Mouse (Mus musculus): ENCODE measurements around the gene Casq1. TPM values are rescaled to one million over a fixed set of nuclear protein-coding genes. Genes with fewer than 3 reads are reported as not detected.

The Casq1 gene
- polyA plus RNA-seq, 1 experiment from 2014 or later, result 1.3 TPM

GRCm38 (mm10) chr1:172204033-172204813 is 15.4 kb downstream of the Casq1 start:
- H3K9me3 ChIP-seq, result no peaks in the 10 kb centered on the region
- peak overlapping the region; percentile 69 for H3K4me3 ChIP-seq
- no peak for DNase-seq (ENCODE audit: low spot score)
- 16% methylated on average over 9 of the region's 9 CpGs for WGBS
- H3K36me3 ChIP-seq, result peaks cover 30% of the 10 kb centered on the region
- peaks cover 79% of the 10 kb centered on the region for H3K4me1 ChIP-seq (replicated peaks)
- H3K27me3 ChIP-seq (ENCODE audit: insufficient read depth, poor library complexity, severe bottlenecking), result no peaks in the 10 kb centered on the region
- peak overlapping the region; percentile 94 for H3K27ac ChIP-seq

GRCm38 (mm10) chr1:172203566-172203965 is 16.1 kb downstream of the Casq1 start:
- peak overlapping the region; percentile 69 for H3K4me3 ChIP-seq
- no peaks in the 10 kb centered on the region for H3K9me3 ChIP-seq
- no peak for DNase-seq (ENCODE audit: low spot score)
- peak overlapping the region; percentile 94 for H3K27ac ChIP-seq
- 7% methylated on average over 4 of the region's 4 CpGs for WGBS
- peaks cover 36% of the 10 kb centered on the region for H3K36me3 ChIP-seq
- H3K4me1 ChIP-seq (replicated peaks), result peaks cover 79% of the 10 kb centered on the region
- H3K27me3 ChIP-seq (ENCODE audit: insufficient read depth, poor library complexity, severe bottlenecking), result no peaks in the 10 kb centered on the region

GRCm38 (mm10) chr1:172202894-172203522 is 16.7 kb downstream of the Casq1 start:
- Histone ChIP-seq H3K4me3 (peak overlapping the region; percentile 69), H3K36me3 (peaks cover 42% of the 10 kb centered on the region), H3K4me1 (replicated peaks) (peaks cover 79% of the 10 kb centered on the region), H3K27ac (peak overlapping the region; percentile 94), H3K27me3 (ENCODE audit: insufficient read depth, poor library complexity, severe bottlenecking) (no peaks in the 10 kb centered on the region), H3K9me3 (no peaks in the 10 kb centered on the region)
- WGBS, result 20% methylated on average over 2 of the region's 2 CpGs
- DNase-seq (ENCODE audit: low spot score), result peak; percentile 92

GRCm38 (mm10) chr1:172201967-172202880 is 17.4 kb downstream of the Casq1 start:
- H3K9me3 ChIP-seq, result no peaks in the 10 kb centered on the region
- H3K4me1 ChIP-seq (replicated peaks), result peaks cover 74% of the 10 kb centered on the region
- 8% methylated on average over 14 of the region's 14 CpGs for WGBS
- H3K36me3 ChIP-seq, result peaks cover 50% of the 10 kb centered on the region
- peak overlapping the region; percentile 69 for H3K4me3 ChIP-seq
- H3K27ac ChIP-seq, result peak overlapping the region; percentile 94
- H3K27me3 ChIP-seq (ENCODE audit: insufficient read depth, poor library complexity, severe bottlenecking), result no peaks in the 10 kb centered on the region
- peak; percentile 73 for DNase-seq (ENCODE audit: low spot score)

- Histone ChIP-seq H3K27ac (peak overlapping the region; percentile 94), H3K4me3 (peak overlapping the region; percentile 69), H3K27me3 (ENCODE audit: insufficient read depth, poor library complexity, severe bottlenecking) (no peaks in the 10 kb centered on the region), H3K36me3 (peaks cover 62% of the 10 kb centered on the region), H3K4me1 (replicated peaks) (peaks cover 63% of the 10 kb centered on the region), H3K9me3 (no peaks in the 10 kb centered on the region)
- DNase-seq (ENCODE audit: low spot score), result peak; percentile 70
- WGBS, result 26% methylated on average over 7 of the region's 7 CpGs
Observed at GRCm38 (mm10) chr1:172200871-172201447, 18.7 kb downstream of the Casq1 start.

GRCm38 (mm10) chr1:172200161-172200560 is 19.5 kb downstream of the Casq1 start:
- Histone ChIP-seq H3K4me1 (replicated peaks) (peaks cover 55% of the 10 kb centered on the region), H3K27me3 (ENCODE audit: insufficient read depth, poor library complexity, severe bottlenecking) (no peaks in the 10 kb centered on the region), H3K9me3 (no peaks in the 10 kb centered on the region), H3K27ac (peak overlapping the region; percentile 94), H3K4me3 (0 out of 2 replicates have a peak overlapping the region, but pooled peaks have one; percentile 69), H3K36me3 (peaks cover 70% of the 10 kb centered on the region)
- WGBS, result 74% methylated on average over 5 of the region's 5 CpGs
- DNase-seq (ENCODE audit: low spot score), result no peak

- Histone ChIP-seq H3K27ac (no peak overlapping the region), H3K9me3 (no peaks in the 10 kb centered on the region), H3K36me3 (peaks cover 82% of the 10 kb centered on the region), H3K27me3 (ENCODE audit: insufficient read depth, poor library complexity, severe bottlenecking) (no peaks in the 10 kb centered on the region), H3K4me1 (replicated peaks) (peaks cover 50% of the 10 kb centered on the region), H3K4me3 (no peak overlapping the region)
- WGBS, result 88% methylated on average over 4 of the region's 4 CpGs
- DNase-seq (ENCODE audit: low spot score), result no peak
Observed at GRCm38 (mm10) chr1:172198996-172199395, 20.7 kb downstream of the Casq1 start.

- H3K36me3 ChIP-seq, result peaks cover 88% of the 10 kb centered on the region
- WGBS, result 91% methylated on average over 8 of the region's 8 CpGs
- no peaks in the 10 kb centered on the region for H3K27me3 ChIP-seq (ENCODE audit: insufficient read depth, poor library complexity, severe bottlenecking)
- no peaks in the 10 kb centered on the region for H3K9me3 ChIP-seq
- no peak overlapping the region for H3K27ac ChIP-seq
- DNase-seq (ENCODE audit: low spot score), result no peak
- no peak overlapping the region for H3K4me3 ChIP-seq
- peaks cover 43% of the 10 kb centered on the region for H3K4me1 ChIP-seq (replicated peaks)
Observed at GRCm38 (mm10) chr1:172198316-172198715, 21.4 kb downstream of the Casq1 start.

- no peak for DNase-seq (ENCODE audit: low spot score)
- no peaks in the 10 kb centered on the region for H3K27me3 ChIP-seq (ENCODE audit: insufficient read depth, poor library complexity, severe bottlenecking)
- no peaks in the 10 kb centered on the region for H3K9me3 ChIP-seq
- no peak overlapping the region for H3K4me3 ChIP-seq
- peaks cover 89% of the 10 kb centered on the region for H3K36me3 ChIP-seq
- H3K27ac ChIP-seq, result no peak overlapping the region
- 87% methylated on average over 5 of the region's 5 CpGs for WGBS
- peaks cover 38% of the 10 kb centered on the region for H3K4me1 ChIP-seq (replicated peaks)
Observed at GRCm38 (mm10) chr1:172197851-172198250, 21.8 kb downstream of the Casq1 start.

- Histone ChIP-seq H3K27me3 (ENCODE audit: insufficient read depth, poor library complexity, severe bottlenecking) (no peaks in the 10 kb centered on the region), H3K36me3 (peaks cover 93% of the 10 kb centered on the region), H3K27ac (no peak overlapping the region), H3K9me3 (no peaks in the 10 kb centered on the region), H3K4me3 (no peak overlapping the region), H3K4me1 (replicated peaks) (peaks cover 31% of the 10 kb centered on the region)
- 91% methylated on average over 3 of the region's 3 CpGs for WGBS
- no peak for DNase-seq (ENCODE audit: low spot score)
Observed at GRCm38 (mm10) chr1:172197146-172197545, 22.5 kb downstream of the Casq1 start.

GRCm38 (mm10) chr1:172194435-172194834 is 25.2 kb downstream of the Casq1 start:
- peak overlapping the region; percentile 45; the same call in 1 of the 2 replicates for H3K27ac ChIP-seq
- no peak overlapping the region for H3K4me3 ChIP-seq
- DNase-seq (ENCODE audit: low spot score), result no peak
- peaks cover 96% of the 10 kb centered on the region for H3K36me3 ChIP-seq
- 79% methylated on average over 8 of the region's 8 CpGs for WGBS
- H3K4me1 ChIP-seq (replicated peaks), result peaks cover 7% of the 10 kb centered on the region
- no peaks in the 10 kb centered on the region for H3K9me3 ChIP-seq
- no peaks in the 10 kb centered on the region for H3K27me3 ChIP-seq (ENCODE audit: insufficient read depth, poor library complexity, severe bottlenecking)

- Histone ChIP-seq H3K4me1 (replicated peaks) (peaks cover 7% of the 10 kb centered on the region), H3K36me3 (peaks cover 96% of the 10 kb centered on the region), H3K4me3 (no peak overlapping the region), H3K9me3 (no peaks in the 10 kb centered on the region), H3K27ac (no peak overlapping the region), H3K27me3 (ENCODE audit: insufficient read depth, poor library complexity, severe bottlenecking) (no peaks in the 10 kb centered on the region)
- DNase-seq (ENCODE audit: low spot score), result no peak
- 96% methylated on average over 3 of the region's 3 CpGs for WGBS
Observed at GRCm38 (mm10) chr1:172192217-172192616, 27.5 kb downstream of the Casq1 start.
